Mouse (Mus musculus): Measurements from ENCODE around the gene Pnliprp2. TPM values are rescaled to one million over a fixed set of nuclear protein-coding genes. Genes with fewer than 3 reads are reported as not detected.

Pnliprp2 gene
- polyA plus RNA-seq, 1 experiment from 2014 or later, result 0.16 TPM

Other genes with a start within 250 kb of the Pnliprp2 start
- gene Ccdc172, start 247.7 kb upstream of the Pnliprp2 start, polyA plus RNA-seq (2014; fragmentation: Nextera tagmentation; extraction: Ambion mirVana), result not detected in 2 replicates
- gene Pnlip, start 107.2 kb upstream of the Pnliprp2 start, polyA plus RNA-seq (2014; fragmentation: Nextera tagmentation; extraction: Ambion mirVana), result 2.1 and 2.2 TPM in 2 replicates
- 0.35 TPM in 1 of 2 replicates, not detected in the other for gene Pnliprp1, start 30.8 kb upstream of the Pnliprp2 start, polyA plus RNA-seq (2014; fragmentation: Nextera tagmentation; extraction: Ambion mirVana)
- not detected in 2 replicates for gene 1700019N19Rik, start 34.7 kb downstream of the Pnliprp2 start, polyA plus RNA-seq (2014; fragmentation: Nextera tagmentation; extraction: Ambion mirVana)
- gene Eno4, start 183.7 kb downstream of the Pnliprp2 start, polyA plus RNA-seq (2014; fragmentation: Nextera tagmentation; extraction: Ambion mirVana), result 1.7 and 2.0 TPM in 2 replicates
- 40.5 and 45.5 TPM in 2 replicates for gene Hspa12a, start 183.9 kb downstream of the Pnliprp2 start, polyA plus RNA-seq (2014; fragmentation: Nextera tagmentation; extraction: Ambion mirVana)